13 mouse cellular contexts compared by ENCODE assay signal in the genomic region with DNA sequence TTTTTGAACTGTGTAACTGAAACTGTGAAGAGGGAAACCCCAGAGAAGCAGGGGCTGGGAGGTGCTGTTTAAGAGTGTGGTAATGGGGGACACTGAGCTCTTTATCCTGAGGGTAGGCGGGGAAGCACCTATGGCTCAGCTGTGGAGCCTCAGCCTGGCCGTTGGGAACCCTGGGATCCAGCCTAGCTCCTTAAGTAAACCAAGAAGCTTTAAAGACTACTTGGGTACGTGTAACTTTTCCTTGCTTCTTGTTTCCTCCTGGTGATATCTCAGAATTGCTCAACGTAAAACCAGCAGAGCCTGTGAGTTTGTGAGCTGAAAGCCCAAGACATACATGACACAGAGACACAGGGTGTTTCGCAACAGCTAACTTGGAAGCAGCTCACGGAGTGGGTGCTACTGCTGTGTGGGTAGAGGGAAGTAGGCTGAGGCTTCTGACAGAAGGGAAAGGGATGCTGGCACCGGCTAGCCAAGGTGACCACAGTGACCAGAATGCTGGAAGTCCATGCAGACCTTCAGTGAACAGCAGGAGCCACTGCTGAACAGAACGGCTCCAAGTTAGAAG. TPM values are rescaled to one million over a fixed set of nuclear protein-coding genes. Genes with fewer than 3 reads are reported as not detected.
DNase-seq lines count a peak whose midpoint lies in the region; ATAC-seq lines count a peak whose summit lies in the region.
"Had no signal": no experiment of that assay in that cellular context is flagged by ENCODE, and none has a peak within 500 bp of the region (broad histone marks: within the 10 kb centered on the region; RNA-seq: fewer than 3 reads in every experiment).

No protein-coding gene starts in this region.

- H3K9me3 ChIP-seq in heart, embryonic 12.5 days (replicated peaks) = no peaks in the 10 kb centered on the region
- H3K9me3 ChIP-seq in hindbrain, embryonic 14.5 days (ENCODE audit: control insufficient read depth, low read length) = no peaks in the 10 kb centered on the region
- no peaks in the 10 kb centered on the region for H3K9me3 ChIP-seq in hindbrain, embryonic 16.5 days (ENCODE audit: control insufficient read depth, low read length)
- H3K9me3 ChIP-seq: embryonic facial prominence, embryonic 13.5 days; heart, embryonic 13.5 days; liver, embryonic 13.5 days had no signal

- no peak overlapping the region for H3K4me3 ChIP-seq in heart, embryonic 12.5 days
- no peak overlapping the region for H3K4me3 ChIP-seq in hindbrain, embryonic 14.5 days (replicated peaks; ENCODE audit: low read length)
- H3K4me3 ChIP-seq in hindbrain, embryonic 16.5 days (ENCODE audit: low read length) = no peak overlapping the region
- H3K4me3 ChIP-seq: embryonic facial prominence, embryonic 13.5 days; heart, embryonic 13.5 days; liver, embryonic 13.5 days had no signal

- H3K9ac ChIP-seq in heart, embryonic 12.5 days = no peak overlapping the region
- no peak overlapping the region for H3K9ac ChIP-seq in hindbrain, embryonic 14.5 days
- H3K9ac ChIP-seq in hindbrain, embryonic 16.5 days (ENCODE audit: low read depth, low read length) = no peak overlapping the region
- H3K9ac ChIP-seq: embryonic facial prominence, embryonic 13.5 days; heart, embryonic 13.5 days; liver, embryonic 13.5 days had no signal

- no peak for ATAC-seq in heart, embryonic 12.5 days (ENCODE audit: insufficient number of reproducible peaks, low FRiP score)
- ATAC-seq in hindbrain, embryonic 14.5 days (ENCODE audit: low FRiP score) = no peak
- no peak for ATAC-seq in hindbrain, embryonic 16.5 days

- H3K4me2 ChIP-seq in heart, embryonic 12.5 days = no peak overlapping the region
- H3K4me2 ChIP-seq in hindbrain, embryonic 14.5 days (replicated peaks) = no peak overlapping the region
- H3K4me2 ChIP-seq in hindbrain, embryonic 16.5 days (ENCODE audit: low read length) = no peak overlapping the region
- H3K4me2 ChIP-seq: embryonic facial prominence, embryonic 13.5 days; heart, embryonic 13.5 days; liver, embryonic 13.5 days had no signal

- peaks cover 5% of the 10 kb centered on the region; the same call in 1 of the 2 replicates for H3K4me1 ChIP-seq in heart, embryonic 12.5 days (replicated peaks)
- H3K4me1 ChIP-seq in hindbrain, embryonic 14.5 days (replicated peaks; ENCODE audit: control insufficient read depth, insufficient read depth, low read length) = no peaks in the 10 kb centered on the region; the same call in 1 of the 2 replicates
- H3K4me1 ChIP-seq in hindbrain, embryonic 16.5 days (ENCODE audit: control insufficient read depth, insufficient read depth, low read depth, low read length) = no peaks in the 10 kb centered on the region

- no peaks in the 10 kb centered on the region for H3K36me3 ChIP-seq in heart, embryonic 12.5 days
- no peaks in the 10 kb centered on the region for H3K36me3 ChIP-seq in hindbrain, embryonic 14.5 days (replicated peaks; ENCODE audit: control insufficient read depth, insufficient read depth)
- no peaks in the 10 kb centered on the region for H3K36me3 ChIP-seq in hindbrain, embryonic 16.5 days (ENCODE audit: control insufficient read depth, insufficient read depth, low read length)
- H3K36me3 ChIP-seq: embryonic facial prominence, embryonic 13.5 days; heart, embryonic 13.5 days; liver, embryonic 13.5 days had no signal

- H3K27ac ChIP-seq in heart, embryonic 12.5 days (ENCODE audit: poor library complexity, severe bottlenecking) = no peak overlapping the region
- no peak overlapping the region for H3K27ac ChIP-seq in hindbrain, embryonic 14.5 days
- H3K27ac ChIP-seq in hindbrain, embryonic 16.5 days (ENCODE audit: low read depth, low read length) = no peak overlapping the region
- H3K27ac ChIP-seq: embryonic facial prominence, embryonic 13.5 days; heart, embryonic 13.5 days; liver, embryonic 13.5 days had no signal

- 76% methylated on average over 8 of the region's 8 CpGs for WGBS in heart, embryonic 12.5 days
- 88% methylated on average over 8 of the region's 8 CpGs for WGBS in hindbrain, embryonic 14.5 days
- 80% methylated on average over 8 of the region's 8 CpGs for WGBS in hindbrain, embryonic 16.5 days

- H3K27me3 ChIP-seq in heart, embryonic 12.5 days (replicated peaks) = no peaks in the 10 kb centered on the region
- H3K27me3 ChIP-seq in hindbrain, embryonic 14.5 days (ENCODE audit: control insufficient read depth, insufficient read depth, low read length) = no peaks in the 10 kb centered on the region
- no peaks in the 10 kb centered on the region for H3K27me3 ChIP-seq in hindbrain, embryonic 16.5 days (replicated peaks; ENCODE audit: control insufficient read depth, insufficient read depth, low read length)
- H3K27me3 ChIP-seq: embryonic facial prominence, embryonic 13.5 days; heart, embryonic 13.5 days had no signal

- DNase-seq in heart, adult 8-10 months (ENCODE audit: low spot score) = peak; percentile 40
- DNase-seq in 416B (ENCODE audit: low read depth) = peak; percentile 73
- peak; percentile 48 for DNase-seq in brain, adult 2 months (ENCODE audit: low read depth, low spot score)
- DNase-seq in lung, postnatal 25 days (ENCODE audit: low spot score) = peak; percentile 58
- no peak for DNase-seq in hindbrain, embryonic 14.5 days (ENCODE audit: low spot score)
- DNase-seq: cerebellum, adult 9-10 months; kidney, postnatal 36 days; liver, embryonic 13.5 days had no signal

RNA-seq across cellular contexts. Expression of a gene that starts 5.9 kb away (rescaled TPM):
- 1 to 10 TPM in 1 of 4 experiments, under 1 TPM in 2, not detected in 1; 0.54 to 1.2 (median 1.00) TPM for total RNA-seq in heart, adult 8-10 months (2022)
- not detected in 2 replicates for polyA plus RNA-seq in heart, embryonic 12.5 days (2016; fragmentation: Nextera tagmentation; extraction: Ambion mirVana)
- not detected in 2 replicates for polyA plus RNA-seq in hindbrain, embryonic 14.5 days (2014; fragmentation: Nextera tagmentation; extraction: Ambion mirVana)
- polyA plus RNA-seq in hindbrain, embryonic 16.5 days (2015; fragmentation: Nextera tagmentation; extraction: Ambion mirVana) = 0.14 TPM in 1 of 2 replicates, not detected in the other
- polyA plus RNA-seq: embryonic facial prominence, embryonic 13.5 days; heart, embryonic 13.5 days; liver, embryonic 13.5 days; neural tube, embryonic 11.5 days had no signal
